Mouse (Mus musculus): ENCODE measurements around the gene Gnat2. TPM values are rescaled to one million over a fixed set of nuclear protein-coding genes. Genes with fewer than 3 reads are reported as not detected.

Gene Gnat2
- total and polyA plus RNA-seq, 2 experiments from 2014 or later: 1.1 TPM; not detected in 1

DNA sequence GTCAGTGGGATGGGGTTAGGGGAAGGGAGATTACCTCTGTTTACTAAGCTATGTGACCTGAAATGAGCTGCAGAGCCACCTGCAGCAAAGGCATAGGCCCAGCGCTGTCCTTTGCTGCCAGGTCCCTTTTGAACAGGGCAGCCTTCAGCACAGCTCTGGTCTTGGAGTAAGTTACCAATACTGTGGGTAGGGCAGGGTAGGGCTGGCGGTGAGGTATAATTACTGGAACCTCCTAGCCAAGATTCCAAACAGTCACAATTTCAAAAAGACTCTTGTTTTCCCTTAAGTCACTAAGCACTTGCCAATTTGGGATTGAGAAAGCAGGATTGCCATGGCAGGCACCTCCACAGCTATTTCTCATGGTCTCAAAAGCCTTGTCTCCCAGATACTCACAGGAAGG lies 2.0 kb upstream of the Gnat2 start:
- 92% methylated on average over 2 of the region's 2 CpGs for WGBS
- no peak for TF ChIP-seq EP300 (IDR thresholded peaks at IDR 0.05; ENCODE audit: low read depth)
- TF ChIP-seq CTCF (IDR thresholded peaks at IDR 0.05; ENCODE audit: low read depth): no peak
- peaks cover 11% of the 10 kb centered on the region for H3K4me1 ChIP-seq (ENCODE audit: control insufficient read depth, insufficient read depth)
- ATAC-seq (ENCODE audit: insufficient read depth, low read depth) (no peak), DNase-seq (ENCODE audit: low spot score) (no peak)
- H3K27me3 ChIP-seq (ENCODE audit: control insufficient read depth, insufficient read depth, low read length): no peaks in the 10 kb centered on the region
- no peak overlapping the region for H3K9ac ChIP-seq (replicated peaks; ENCODE audit: low read depth, low read length)
- H3K9me3 ChIP-seq (replicated peaks; ENCODE audit: control insufficient read depth, low read length): no peaks in the 10 kb centered on the region
- no peak overlapping the region for H3K4me3 ChIP-seq (ENCODE audit: low read depth, low read length)
- no peak overlapping the region for H3K4me2 ChIP-seq (ENCODE audit: low read depth, low read length)
- no peak overlapping the region for H3K27ac ChIP-seq (ENCODE audit: low read depth)
- no peaks in the 10 kb centered on the region for H3K36me3 ChIP-seq (replicated peaks; ENCODE audit: control insufficient read depth, insufficient read depth, low read length)

DNA sequence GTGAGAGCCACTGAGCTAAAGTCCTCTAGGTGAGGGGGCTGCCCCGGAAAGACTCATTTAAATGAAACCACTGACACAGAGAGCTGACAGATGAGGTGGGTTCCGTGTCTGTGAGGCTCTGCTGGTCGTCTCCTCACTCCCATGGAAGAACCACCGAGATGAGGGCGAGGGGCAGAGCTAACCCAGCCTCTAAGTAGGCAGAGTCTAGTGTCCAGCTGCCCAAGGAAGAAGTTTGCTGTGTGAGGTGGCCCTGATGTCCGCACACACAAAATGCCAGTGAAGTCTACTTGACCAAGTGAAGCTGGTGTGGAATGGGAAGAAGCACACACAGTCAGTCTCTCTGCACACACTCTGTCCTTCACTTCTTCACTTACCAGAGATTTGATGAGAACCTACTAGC lies 559 bp upstream of the Gnat2 start:
- no peak for ATAC-seq (ENCODE audit: insufficient read depth, low read depth)
- H3K4me2 ChIP-seq (ENCODE audit: low read depth, low read length): no peak overlapping the region
- no peak overlapping the region for H3K4me3 ChIP-seq (ENCODE audit: low read depth, low read length)
- peaks cover 4% of the 10 kb centered on the region for H3K4me1 ChIP-seq (ENCODE audit: control insufficient read depth, insufficient read depth)
- no peak overlapping the region for H3K9ac ChIP-seq (replicated peaks; ENCODE audit: low read depth, low read length)
- TF ChIP-seq CTCF (IDR thresholded peaks at IDR 0.05; ENCODE audit: low read depth) (no peak), EP300 (IDR thresholded peaks at IDR 0.05; ENCODE audit: low read depth) (no peak)
- H3K36me3 ChIP-seq (replicated peaks; ENCODE audit: control insufficient read depth, insufficient read depth, low read length): no peaks in the 10 kb centered on the region
- no peaks in the 10 kb centered on the region for H3K27me3 ChIP-seq (ENCODE audit: control insufficient read depth, insufficient read depth, low read length)
- H3K27ac ChIP-seq (ENCODE audit: low read depth): no peak overlapping the region
- 72% methylated on average over 6 of the region's 6 CpGs for WGBS
- DNase-seq (ENCODE audit: low spot score): no peak
- H3K9me3 ChIP-seq (replicated peaks; ENCODE audit: control insufficient read depth, low read length): no peaks in the 10 kb centered on the region

DNA sequence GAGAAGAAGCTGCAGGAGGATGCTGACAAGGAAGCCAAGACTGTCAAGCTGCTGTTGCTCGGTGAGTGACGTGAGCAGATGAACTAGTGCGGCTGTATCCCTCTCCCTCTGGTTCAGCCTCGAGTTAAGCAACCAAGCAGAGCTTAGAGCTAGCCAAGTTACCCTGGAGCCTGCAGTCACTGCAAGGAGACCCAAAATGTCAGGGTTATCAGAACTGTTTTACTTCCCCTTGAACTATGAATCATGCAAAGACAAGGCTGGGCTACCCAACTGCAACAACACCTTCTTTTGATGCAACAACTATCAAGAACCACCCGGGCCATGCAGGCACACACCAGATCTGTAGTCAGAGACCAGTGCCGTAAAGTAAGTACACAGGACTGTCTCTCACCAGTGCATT lies 717 bp downstream of the Gnat2 start:
- no peak for DNase-seq (ENCODE audit: low spot score)
- 57% methylated on average over 6 of the region's 6 CpGs for WGBS
- Histone ChIP-seq H3K4me3 (ENCODE audit: low read depth, low read length) (no peak overlapping the region), H3K27ac (ENCODE audit: low read depth) (no peak overlapping the region), H3K27me3 (ENCODE audit: control insufficient read depth, insufficient read depth, low read length) (no peaks in the 10 kb centered on the region), H3K4me2 (ENCODE audit: low read depth, low read length) (no peak overlapping the region), H3K9ac (replicated peaks; ENCODE audit: low read depth, low read length) (no peak overlapping the region), H3K9me3 (replicated peaks; ENCODE audit: control insufficient read depth, low read length) (no peaks in the 10 kb centered on the region), H3K36me3 (replicated peaks; ENCODE audit: control insufficient read depth, insufficient read depth, low read length) (no peaks in the 10 kb centered on the region), H3K4me1 (ENCODE audit: control insufficient read depth, insufficient read depth) (no peaks in the 10 kb centered on the region; the same call in 1 of the 2 replicates)
- TF ChIP-seq EP300 (IDR thresholded peaks at IDR 0.05; ENCODE audit: low read depth) (no peak), CTCF (IDR thresholded peaks at IDR 0.05; ENCODE audit: low read depth) (no peak)
- no peak for ATAC-seq (ENCODE audit: insufficient read depth, low read depth)

DNA sequence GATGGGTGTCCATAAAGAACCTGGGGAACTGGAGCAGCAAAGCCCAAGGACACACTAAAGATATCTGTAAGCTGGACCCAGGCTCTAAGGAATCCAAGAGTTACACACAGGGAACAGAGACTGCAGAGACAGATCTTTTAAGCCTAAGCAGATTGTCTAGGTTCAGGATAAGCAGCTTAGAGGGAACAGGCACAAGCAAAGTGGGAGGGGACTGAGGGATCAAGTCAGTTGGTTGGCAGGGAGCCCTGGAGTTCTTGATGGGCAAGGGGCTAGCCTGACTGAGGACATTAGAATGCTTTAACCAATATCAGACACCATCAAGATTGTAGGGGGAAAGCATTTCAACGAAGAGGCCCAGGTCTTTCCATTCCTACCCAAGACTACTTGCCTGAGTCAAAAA lies 1.6 kb downstream of the Gnat2 start:
- H3K9me3 ChIP-seq (replicated peaks; ENCODE audit: control insufficient read depth, low read length): no peaks in the 10 kb centered on the region
- no peak overlapping the region for H3K9ac ChIP-seq (replicated peaks; ENCODE audit: low read depth, low read length)
- H3K4me3 ChIP-seq (ENCODE audit: low read depth, low read length): no peak overlapping the region
- H3K4me2 ChIP-seq (ENCODE audit: low read depth, low read length): no peak overlapping the region
- 38% methylated on average over 1 of the region's 1 CpGs for WGBS
- no peak for TF ChIP-seq CTCF (IDR thresholded peaks at IDR 0.05; ENCODE audit: low read depth)
- no peak for TF ChIP-seq EP300 (IDR thresholded peaks at IDR 0.05; ENCODE audit: low read depth)
- ATAC-seq (ENCODE audit: insufficient read depth, low read depth) (no peak), DNase-seq (ENCODE audit: low spot score) (no peak)
- no peaks in the 10 kb centered on the region; the same call in 1 of the 2 replicates for H3K4me1 ChIP-seq (ENCODE audit: control insufficient read depth, insufficient read depth)
- no peak overlapping the region for H3K27ac ChIP-seq (ENCODE audit: low read depth)
- no peaks in the 10 kb centered on the region for H3K36me3 ChIP-seq (replicated peaks; ENCODE audit: control insufficient read depth, insufficient read depth, low read length)
- no peaks in the 10 kb centered on the region for H3K27me3 ChIP-seq (ENCODE audit: control insufficient read depth, insufficient read depth, low read length)

DNA sequence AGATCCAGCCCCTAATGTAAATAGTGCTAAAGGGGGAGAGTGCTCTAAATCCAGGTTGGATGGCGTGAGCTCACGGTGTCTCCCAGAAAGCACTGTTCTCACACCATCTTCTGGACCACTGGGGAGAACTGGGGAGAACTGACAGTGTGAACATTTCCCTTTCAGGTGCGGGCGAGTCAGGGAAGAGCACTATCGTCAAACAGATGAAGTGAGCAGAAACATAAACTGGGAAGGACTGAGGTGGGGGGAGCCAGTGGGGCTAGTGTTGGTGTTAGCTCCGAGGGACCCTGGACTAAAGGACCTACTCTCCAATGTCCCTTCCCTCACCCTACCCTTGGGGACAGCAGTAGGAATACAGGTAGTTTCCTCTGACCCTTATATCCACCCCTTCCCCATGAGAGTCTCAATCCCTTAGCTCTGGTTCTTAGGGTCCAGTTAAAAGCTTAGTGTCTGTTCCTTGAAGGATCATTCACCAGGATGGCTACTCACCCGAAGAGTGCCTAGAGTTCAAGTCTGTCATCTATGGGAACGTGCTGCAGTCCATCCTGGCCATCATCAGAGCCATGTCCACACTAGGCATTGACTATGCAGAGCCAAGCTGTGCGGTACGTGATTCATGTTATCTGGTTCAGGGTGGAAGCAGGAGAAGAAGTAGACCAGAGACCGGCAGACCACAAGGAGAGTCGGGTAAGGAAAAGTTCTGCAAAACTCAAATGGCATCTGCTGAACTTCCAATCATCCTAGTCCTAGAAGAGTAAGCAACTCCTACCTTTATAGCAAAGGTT lies 2.6 kb downstream of the Gnat2 start:
- Histone ChIP-seq H3K27ac (ENCODE audit: low read depth) (no peak overlapping the region), H3K4me1 (ENCODE audit: control insufficient read depth, insufficient read depth) (no peaks in the 10 kb centered on the region; the same call in 1 of the 2 replicates), H3K9me3 (replicated peaks; ENCODE audit: control insufficient read depth, low read length) (no peaks in the 10 kb centered on the region), H3K36me3 (replicated peaks; ENCODE audit: control insufficient read depth, insufficient read depth, low read length) (no peaks in the 10 kb centered on the region), H3K4me3 (ENCODE audit: low read depth, low read length) (no peak overlapping the region), H3K9ac (replicated peaks; ENCODE audit: low read depth, low read length) (no peak overlapping the region), H3K4me2 (ENCODE audit: low read depth, low read length) (no peak overlapping the region), H3K27me3 (ENCODE audit: control insufficient read depth, insufficient read depth, low read length) (no peaks in the 10 kb centered on the region)
- TF ChIP-seq EP300 (IDR thresholded peaks at IDR 0.05; ENCODE audit: low read depth) (no peak), CTCF (IDR thresholded peaks at IDR 0.05; ENCODE audit: low read depth) (no peak)
- ATAC-seq (ENCODE audit: insufficient read depth, low read depth) (no peak), DNase-seq (ENCODE audit: low spot score) (no peak)
- 92% methylated on average over 12 of the region's 12 CpGs for WGBS

DNA sequence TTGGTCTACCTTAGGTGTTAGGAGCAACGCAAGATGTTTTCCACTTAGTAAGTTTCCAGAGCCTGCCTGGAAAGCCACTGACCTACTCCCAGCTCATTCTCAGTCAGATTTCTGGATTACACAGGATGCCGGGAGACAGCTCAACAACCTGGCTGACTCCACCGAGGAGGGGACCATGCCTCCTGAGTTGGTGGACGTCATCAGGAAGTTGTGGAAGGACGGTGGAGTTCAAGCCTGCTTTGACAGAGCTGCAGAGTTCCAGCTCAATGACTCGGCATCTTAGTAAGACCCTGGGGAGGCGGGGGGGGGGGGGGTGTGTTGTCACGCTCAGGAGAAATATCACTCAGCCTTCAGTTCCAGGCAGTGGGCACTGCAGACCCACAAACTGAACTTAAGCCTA lies 3.6 kb downstream of the Gnat2 start:
- H3K9me3 ChIP-seq (replicated peaks; ENCODE audit: control insufficient read depth, low read length): no peaks in the 10 kb centered on the region
- H3K4me1 ChIP-seq (ENCODE audit: control insufficient read depth, insufficient read depth): no peaks in the 10 kb centered on the region
- no peak overlapping the region for H3K4me3 ChIP-seq (ENCODE audit: low read depth, low read length)
- no peak overlapping the region for H3K27ac ChIP-seq (ENCODE audit: low read depth)
- no peak overlapping the region for H3K4me2 ChIP-seq (ENCODE audit: low read depth, low read length)
- TF ChIP-seq EP300 (IDR thresholded peaks at IDR 0.05; ENCODE audit: low read depth) (no peak), CTCF (IDR thresholded peaks at IDR 0.05; ENCODE audit: low read depth) (no peak)
- H3K27me3 ChIP-seq (ENCODE audit: control insufficient read depth, insufficient read depth, low read length): no peaks in the 10 kb centered on the region
- H3K9ac ChIP-seq (replicated peaks; ENCODE audit: low read depth, low read length): no peak overlapping the region
- no peak for DNase-seq (ENCODE audit: low spot score)
- WGBS: 48% methylated on average over 8 of the region's 8 CpGs
- H3K36me3 ChIP-seq (replicated peaks; ENCODE audit: control insufficient read depth, insufficient read depth, low read length): no peaks in the 10 kb centered on the region
- no peak for ATAC-seq (ENCODE audit: insufficient read depth, low read depth)
